Mouse (Mus musculus) frontal cortex, adult (tissue): ENCODE measurements at regions not wholly inside any gene's neighbourhood (a gene's known extent, or its start where the extent isn't known, plus 50 kb on each side); places are given as distances from the start of the nearest gene placed in this dataset.
A peak's percentile ranks its signal among the peaks of the same experiment; 100 is the strongest.
"Not testable (repeated sequence)": the region's sequence is repeated elsewhere in the genome, so short reads cannot be mapped to it uniquely, and the experiment has no call there.

ENCODE experiments used
- ATAC-seq: cut with Nextera tagmentation; 2 replicates; pipeline ENCODE4 v1.9.2; 2017; ENCODE audit warnings: mild to moderate bottlenecking, moderate library complexity, mixed read lengths; ENCODE audit not compliant: low TSS enrichment

DNA sequence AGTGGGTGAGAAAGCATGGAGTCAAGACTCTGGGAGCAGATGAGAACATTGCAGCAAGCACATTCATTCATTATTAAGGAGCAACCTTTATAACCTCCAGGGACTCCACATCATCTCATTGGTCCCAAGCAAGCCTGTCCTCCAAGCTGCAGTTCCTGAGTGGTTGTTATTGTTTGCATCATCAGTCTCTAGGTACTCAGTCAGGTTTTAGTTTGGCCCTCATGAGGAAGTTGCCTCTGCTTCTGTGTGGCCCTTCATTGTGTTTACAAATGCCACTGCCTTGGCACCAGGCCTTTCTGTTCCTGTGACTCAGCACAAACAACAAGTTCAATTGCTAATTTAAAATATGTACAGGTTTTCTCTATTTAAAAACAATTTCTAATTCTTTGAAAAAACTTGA, 323.8 kb upstream of the Pabpc4l start:
- ATAC-seq: no peak

- no peak for ATAC-seq
These were observed 316.9 kb upstream of the Pabpc4l start for GRCm38 (mm10) chr3:46764939-46765338.

DNA sequence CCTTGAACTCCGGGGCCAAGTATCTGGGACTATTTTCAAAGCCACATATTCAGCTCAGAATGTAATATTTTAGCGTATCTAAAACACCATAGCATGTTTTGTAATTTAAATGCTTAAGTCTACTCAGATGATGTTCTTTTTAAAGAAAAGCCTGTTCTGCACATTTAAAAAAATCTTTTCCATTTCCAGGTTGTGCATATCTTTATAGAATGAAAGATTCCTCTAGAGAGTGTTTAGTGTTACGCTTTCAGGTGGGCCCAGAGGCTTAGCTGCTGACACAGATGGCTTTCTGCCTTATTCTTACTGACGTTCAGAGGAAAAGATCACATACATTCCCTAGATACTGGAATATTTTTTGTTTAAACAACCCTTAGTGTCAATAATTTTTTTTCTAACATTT, 310.5 kb upstream of the Pabpc4l start:
- peak; percentile 94 for ATAC-seq

DNA sequence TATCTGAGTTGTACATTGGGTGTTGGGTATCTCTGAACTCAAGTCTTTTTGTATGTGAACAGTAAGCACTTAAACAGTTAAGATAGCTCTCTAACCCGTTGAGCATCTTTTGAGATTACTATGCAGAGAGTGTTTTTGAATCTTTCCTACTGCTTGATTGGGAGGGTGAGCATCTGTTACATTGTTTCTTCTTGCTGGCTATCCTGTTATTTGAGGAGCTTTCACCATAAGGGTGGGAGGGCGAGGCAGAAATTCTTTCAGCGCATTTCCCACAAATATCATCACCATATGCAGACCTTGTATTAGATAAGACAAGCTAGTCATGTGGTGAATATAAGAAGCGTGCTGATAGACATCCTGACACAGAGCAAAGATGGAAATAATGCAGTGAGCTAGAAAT, 279.7 kb upstream of the Pabpc4l start:
- ATAC-seq: peak; percentile 67; the same call in 1 of the 2 replicates

DNA sequence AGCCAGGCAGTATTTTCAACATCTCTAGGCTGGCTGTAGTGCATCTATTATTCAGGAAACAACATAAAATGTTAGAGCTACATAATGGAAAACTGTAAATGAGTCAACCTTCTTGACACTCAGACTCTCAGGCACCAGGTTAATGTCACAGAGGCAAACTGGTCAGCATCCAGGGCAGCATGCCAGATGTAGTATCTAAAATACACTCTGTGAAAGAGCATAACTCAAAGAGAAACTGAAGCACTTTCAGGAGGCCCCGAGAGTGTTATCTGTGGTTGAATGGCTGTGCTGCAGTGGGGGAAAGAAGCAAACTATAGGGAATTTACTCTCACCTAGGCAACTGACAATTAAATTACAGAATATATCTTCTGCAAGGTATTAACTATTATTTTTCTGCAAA, 253.6 kb upstream of the Pabpc4l start:
- ATAC-seq: no peak

DNA sequence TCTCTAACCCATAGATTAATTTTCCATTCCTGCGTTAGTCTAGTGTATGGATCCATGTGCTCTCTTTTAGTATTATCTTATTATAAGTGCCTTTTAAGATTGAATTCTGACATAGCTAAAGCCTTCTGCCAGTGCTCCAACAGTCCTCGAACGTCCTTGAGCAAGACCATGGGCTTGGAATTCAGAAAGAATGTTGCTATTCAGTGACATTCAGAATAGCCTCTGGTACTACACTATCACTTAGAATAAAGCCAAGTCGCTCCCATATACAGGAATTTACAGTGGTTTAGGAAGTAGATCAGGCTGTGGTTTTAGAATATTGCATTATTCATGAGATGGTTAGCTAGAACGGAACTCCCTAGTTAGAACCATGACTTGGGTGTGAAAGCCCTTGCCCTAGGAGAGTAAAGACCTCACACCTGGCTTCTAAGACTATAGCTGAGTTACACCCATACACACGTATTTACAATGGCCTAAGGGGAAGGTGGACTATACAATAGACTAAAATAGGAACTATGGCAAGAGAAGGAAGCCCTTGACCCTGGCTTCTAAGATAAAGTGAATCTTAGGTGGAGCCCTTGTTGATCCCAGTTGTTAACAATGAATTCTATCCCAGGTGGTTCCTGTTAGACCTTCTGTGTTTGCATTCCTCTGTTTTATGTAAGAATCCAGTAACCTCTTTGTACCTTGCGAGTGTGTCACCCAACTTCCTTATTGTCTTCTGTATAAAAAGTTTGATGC, 239.8 kb upstream of the Pabpc4l start:
- not testable (repeated sequence) for ATAC-seq
